Mouse (Mus musculus) mouse trophoblast stem cell (cell line): ENCODE data around the gene Adora2a.

ENCODE experiments used
- in situ Hi-C, 2 experiments: fragments of 300-500 bp; cut with MseI, MboI; formaldehyde crosslinking; loops; 2 replicates in 1 of 2; 3 replicates in 1 of 2; pipeline ENCODE4 v1.15.1; 2025

Adora2a gene

GRCm38 (mm10) chr10:75312361-75312760 is 4.3 kb upstream of the Adora2a start:
- in situ Hi-C loops: loop anchor here in 1 of 2 experiments (10.0 kb wide), 1 partner anchor 122 kb away; no protein-coding TSS in a partner anchor

GRCm38 (mm10) chr10:75314190-75314980 is 2.3 kb upstream of the Adora2a start:
- in situ Hi-C loops: loop anchor here in 1 of 2 experiments (10.0 kb wide), 1 partner anchor 120 kb away; no protein-coding TSS in a partner anchor

- in situ Hi-C loops: loop anchor here in 1 of 2 experiments (10.0 kb wide), 1 partner anchor 119 kb away; no protein-coding TSS in a partner anchor
Observed at GRCm38 (mm10) chr10:75315756-75316155, 921 bp upstream of the Adora2a start.

- in situ Hi-C loops: loop anchor here in 1 of 2 experiments (10.0 kb wide), 1 partner anchor 118 kb away; no protein-coding TSS in a partner anchor
Observed at GRCm38 (mm10) chr10:75316472-75316871, 205 bp upstream of the Adora2a start.

GRCm38 (mm10) chr10:75316908-75317761 is 458 bp downstream of the Adora2a start:
- in situ Hi-C loops: loop anchor here in 1 of 2 experiments (10.0 kb wide), 1 partner anchor 118 kb away; no protein-coding TSS in a partner anchor

- in situ Hi-C loops: loop anchor here in 1 of 2 experiments (10.0 kb wide), 1 partner anchor 117 kb away; no protein-coding TSS in a partner anchor
Observed at GRCm38 (mm10) chr10:75318206-75318605, 1.5 kb downstream of the Adora2a start.

GRCm38 (mm10) chr10:75320321-75320720 is 3.6 kb downstream of the Adora2a start:
- in situ Hi-C loops: loop anchor here in 1 of 2 experiments (10.0 kb wide), 1 partner anchor 114 kb away; no protein-coding TSS in a partner anchor

GRCm38 (mm10) chr10:75322966-75323365 is 6.3 kb downstream of the Adora2a start:
- in situ Hi-C loops: loop anchor here in 1 of 2 experiments (10.0 kb wide), 1 partner anchor 112 kb away; no protein-coding TSS in a partner anchor

- in situ Hi-C loops: loop anchor here in 1 of 2 experiments (10.0 kb wide), 1 partner anchor 111 kb away; no protein-coding TSS in a partner anchor
Observed at GRCm38 (mm10) chr10:75323986-75324385, 7.3 kb downstream of the Adora2a start.

- in situ Hi-C loops: loop anchor here in 1 of 2 experiments (10.0 kb wide), 1 partner anchor 110 kb away; no protein-coding TSS in a partner anchor
Observed at GRCm38 (mm10) chr10:75324391-75324790, 7.7 kb downstream of the Adora2a start.

- in situ Hi-C loops: loop anchor here in 1 of 2 experiments (10.0 kb wide), 1 partner anchor 109 kb away; no protein-coding TSS in a partner anchor
Observed at GRCm38 (mm10) chr10:75325821-75326220, 9.1 kb downstream of the Adora2a start.

- in situ Hi-C loops: loop anchor here in 1 of 2 experiments (10.0 kb wide), 1 partner anchor 108 kb away; no protein-coding TSS in a partner anchor
Observed at GRCm38 (mm10) chr10:75326553-75326952, 9.9 kb downstream of the Adora2a start.

- in situ Hi-C loops: loop anchor here in 1 of 2 experiments (10.0 kb wide), 1 partner anchor 108 kb away; no protein-coding TSS in a partner anchor
Observed at GRCm38 (mm10) chr10:75327081-75327480, 10.4 kb downstream of the Adora2a start.

GRCm38 (mm10) chr10:75328201-75328704 is 11.6 kb downstream of the Adora2a start:
- in situ Hi-C loops: loop anchor here in 1 of 2 experiments (10.0 kb wide), 1 partner anchor 107 kb away; no protein-coding TSS in a partner anchor

- in situ Hi-C loops: no loop called here
Observed at GRCm38 (mm10) chr10:75332268-75332667, 15.6 kb downstream of the Adora2a start.

GRCm38 (mm10) chr10:75333176-75333776 is 16.6 kb downstream of the Adora2a start:
- in situ Hi-C loops: no loop called here

- in situ Hi-C loops: no loop called here
Observed at GRCm38 (mm10) chr10:75334175-75334574, 17.5 kb downstream of the Adora2a start.

GRCm38 (mm10) chr10:75335075-75335474 is 18.4 kb downstream of the Adora2a start:
- in situ Hi-C loops: no loop called here

GRCm38 (mm10) chr10:75337231-75337630 is 20.6 kb downstream of the Adora2a start:
- in situ Hi-C loops: no loop called here

- in situ Hi-C loops: no loop called here
Observed at GRCm38 (mm10) chr10:75338852-75339251, 22.2 kb downstream of the Adora2a start.
